Mouse (Mus musculus) hindbrain, embryonic 16.5 days (tissue): ENCODE measurements at regions not wholly inside any gene's neighbourhood (a gene's known extent, or its start where the extent isn't known, plus 50 kb on each side); places are given as distances from the start of the nearest gene placed in this dataset.

Source experiments
- ATAC-seq: fragments of 200-750 bp; cut with Nextera tagmentation; 2 replicates; pipeline ENCODE4 v1.8.0; 2017; ENCODE audit warnings: moderate TSS enrichment, moderate library complexity
- H3K27ac ChIP-seq: fragments of 300-500 bp; sonication (generic); 2 replicates; pipeline ENCODE4 v1.5.1; 2014; ENCODE audit warnings: low read depth, mild to moderate bottlenecking, control low read depth, low read length, moderate library complexity
- H3K27me3 ChIP-seq: fragments of 300-500 bp; sonication (generic); replicated peaks from 2 replicates; pipeline ENCODE4 v1.6.1; 2014; ENCODE audit warnings: low read length; ENCODE audit not compliant: control insufficient read depth, insufficient read depth
- H3K36me3 ChIP-seq: fragments of 300-500 bp; sonication (generic); 2 replicates; pipeline ENCODE4 v1.6.1; 2014; ENCODE audit warnings: mild to moderate bottlenecking, low read length, moderate library complexity, mixed read lengths; ENCODE audit not compliant: control insufficient read depth, insufficient read depth
- H3K4me1 ChIP-seq: fragments of 300-500 bp; sonication (generic); 2 replicates; pipeline ENCODE4 v1.6.1; 2014; ENCODE audit warnings: low read depth, low read length; ENCODE audit not compliant: control insufficient read depth, insufficient read depth
- H3K4me2 ChIP-seq: fragments of 300-500 bp; sonication (generic); 2 replicates; pipeline ENCODE4 v1.6.1; 2014; ENCODE audit warnings: mild to moderate bottlenecking, low read length, control low read depth, moderate library complexity
- H3K4me3 ChIP-seq: fragments of 300-500 bp; sonication (generic); 2 replicates; pipeline ENCODE4 v1.5.1; 2014; ENCODE audit warnings: mild to moderate bottlenecking, low read length, control low read depth, moderate library complexity
- H3K9ac ChIP-seq: fragments of 300-500 bp; sonication (generic); 2 replicates; pipeline ENCODE4 v1.6.1; 2014; ENCODE audit warnings: low read depth, mild to moderate bottlenecking, control low read depth, low read length, moderate library complexity
- H3K9me3 ChIP-seq: fragments of 300-500 bp; sonication (generic); 2 replicates; pipeline ENCODE4 v1.6.1; 2014; ENCODE audit warnings: mild to moderate bottlenecking, low read length, moderate library complexity; ENCODE audit not compliant: control insufficient read depth
- WGBS: fragments of 180-500 bp; shearing (Covaris S2); extraction: QIAGEN DNeasy Blood & Tissue Kit; methylation state at CpG from one replicate; pipeline ENCODE4 v1.1.7; 2014; 5-methylcytosine and 5-hydroxymethylcytosine counted together

GRCm38 (mm10) chr5:144652231-144652630 is 106.5 kb downstream of the Nptx2 start:
- Histone ChIP-seq H3K27ac (no peak overlapping the region), H3K4me3 (no peak overlapping the region), H3K27me3 (no peaks in the 10 kb centered on the region), H3K4me1 (no peaks in the 10 kb centered on the region), H3K4me2 (no peak overlapping the region), H3K36me3 (no peaks in the 10 kb centered on the region), H3K9ac (no peak overlapping the region), H3K9me3 (0 out of 2 replicates have a peak, but pooled peaks cover 4% of the 10 kb centered on the region)
- no peak for ATAC-seq
- WGBS: 62% methylated on average over 5 of the region's 5 CpGs

- Histone ChIP-seq H3K4me2 (no peak overlapping the region), H3K4me1 (no peaks in the 10 kb centered on the region), H3K9me3 (no peaks in the 10 kb centered on the region), H3K4me3 (no peak overlapping the region), H3K27ac (no peak overlapping the region), H3K9ac (no peak overlapping the region), H3K27me3 (no peaks in the 10 kb centered on the region), H3K36me3 (no peaks in the 10 kb centered on the region)
- ATAC-seq: no peak
- 84% methylated on average over 3 of the region's 3 CpGs for WGBS
Measured at GRCm38 (mm10) chr5:144662031-144662430, 99.6 kb downstream of the Tmem130 start.

- 79% methylated on average over 9 of the region's 9 CpGs for WGBS
Measured at GRCm38 (mm10) chr5:144663981-144664380, 97.6 kb downstream of the Tmem130 start.

GRCm38 (mm10) chr5:144664571-144665295 is 96.9 kb downstream of the Tmem130 start:
- Histone ChIP-seq H3K36me3 (no peaks in the 10 kb centered on the region), H3K27ac (no peak overlapping the region), H3K9ac (no peak overlapping the region), H3K4me2 (no peak overlapping the region), H3K4me3 (no peak overlapping the region), H3K9me3 (no peaks in the 10 kb centered on the region), H3K4me1 (no peaks in the 10 kb centered on the region; the same call in 1 of the 2 replicates), H3K27me3 (no peaks in the 10 kb centered on the region)
- 92% methylated on average over 10 of the region's 10 CpGs for WGBS
- ATAC-seq: no peak

More at GRCm38 (mm10) chr5:144663981-144664380, 97.6 kb downstream of the Tmem130 start:
- H3K4me2 ChIP-seq: no peak overlapping the region
- H3K9me3 ChIP-seq: no peaks in the 10 kb centered on the region
- H3K9ac ChIP-seq: no peak overlapping the region
- no peak overlapping the region for H3K27ac ChIP-seq
- H3K36me3 ChIP-seq: no peaks in the 10 kb centered on the region
- no peak for ATAC-seq
- no peaks in the 10 kb centered on the region for H3K27me3 ChIP-seq
- H3K4me3 ChIP-seq: no peak overlapping the region
- H3K4me1 ChIP-seq: no peaks in the 10 kb centered on the region; the same call in 1 of the 2 replicates

- Histone ChIP-seq H3K9me3 (no peaks in the 10 kb centered on the region), H3K27me3 (no peaks in the 10 kb centered on the region), H3K36me3 (no peaks in the 10 kb centered on the region), H3K4me3 (no peak overlapping the region), H3K4me2 (no peak overlapping the region), H3K9ac (no peak overlapping the region), H3K4me1 (no peaks in the 10 kb centered on the region; the same call in 1 of the 2 replicates), H3K27ac (no peak overlapping the region)
- no peak for ATAC-seq
- WGBS: 57% methylated on average over 3 of the region's 3 CpGs
Measured at GRCm38 (mm10) chr5:144668060-144668459, 93.6 kb downstream of the Tmem130 start.

GRCm38 (mm10) chr5:144678815-144679750 is 82.5 kb downstream of the Tmem130 start:
- H3K27me3 ChIP-seq: no peaks in the 10 kb centered on the region
- WGBS: 87% methylated on average over 13 of the region's 13 CpGs
- no peaks in the 10 kb centered on the region for H3K36me3 ChIP-seq
- no peak overlapping the region for H3K4me3 ChIP-seq
- ATAC-seq: no peak
- H3K27ac ChIP-seq: no peak overlapping the region
- no peak overlapping the region for H3K9ac ChIP-seq
- no peaks in the 10 kb centered on the region for H3K9me3 ChIP-seq
- H3K4me1 ChIP-seq: no peaks in the 10 kb centered on the region
- no peak overlapping the region for H3K4me2 ChIP-seq

- no peak overlapping the region for H3K27ac ChIP-seq
- H3K9ac ChIP-seq: no peak overlapping the region
- H3K27me3 ChIP-seq: no peaks in the 10 kb centered on the region
- H3K4me1 ChIP-seq: no peaks in the 10 kb centered on the region
- H3K9me3 ChIP-seq: no peaks in the 10 kb centered on the region
- H3K4me2 ChIP-seq: no peak overlapping the region
- ATAC-seq: no peak
- no peak overlapping the region for H3K4me3 ChIP-seq
- WGBS: 77% methylated on average over 1 of the region's 1 CpGs
- H3K36me3 ChIP-seq: no peaks in the 10 kb centered on the region
Measured at GRCm38 (mm10) chr5:144684184-144684583, 77.4 kb downstream of the Tmem130 start.
